In the genomic region with DNA sequence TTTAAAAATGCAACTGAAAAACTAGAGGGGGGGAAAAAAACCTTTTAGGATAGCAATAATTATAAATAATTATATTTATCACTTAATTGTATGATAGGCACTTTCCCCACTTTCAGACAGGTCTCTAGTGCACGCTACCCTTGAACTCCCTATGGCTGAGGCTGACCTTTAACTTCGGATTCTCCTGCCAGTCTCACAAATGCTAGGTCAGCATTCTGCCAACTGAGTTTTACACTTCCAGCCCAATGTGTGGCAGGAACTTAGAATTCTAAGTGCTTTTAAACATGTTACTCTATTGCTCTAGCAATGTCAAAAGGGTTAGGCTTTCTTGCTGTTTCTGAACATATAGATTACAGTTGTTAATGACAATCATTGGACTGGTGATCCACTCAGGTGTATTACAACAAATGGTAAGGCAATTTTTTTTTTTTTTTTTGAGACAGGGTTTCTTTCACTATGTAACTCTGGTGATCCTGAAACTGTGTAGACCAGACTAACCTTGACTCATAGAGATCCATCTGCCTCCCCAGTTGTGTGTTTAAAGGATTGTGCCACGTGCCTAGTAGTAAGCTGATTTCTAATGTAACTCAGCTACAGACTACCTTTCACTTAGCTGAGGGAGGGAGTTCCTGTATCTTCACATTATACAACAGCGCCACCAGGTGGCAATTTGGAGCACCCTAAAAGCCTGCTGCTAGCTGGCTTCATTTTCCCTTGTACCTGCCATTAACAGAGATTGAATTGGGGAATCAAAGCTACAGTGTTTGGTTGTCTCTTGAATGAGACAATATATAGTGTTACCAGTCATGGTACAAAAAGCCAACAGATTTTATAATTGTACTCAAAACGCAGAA, we compare ENCODE assay signal across 1 mouse cellular context.
TF ChIP-seq lines count a peak whose summit lies in the region.

No protein-coding gene starts in this region.

TF ChIP-seq in CH12.LX, 34 proteins besides CTCF, POLR2A, EP300 and RAD21 (continued from another document):
- no peak for TF ChIP-seq POLR2AphosphoS2 (IDR thresholded peaks at IDR 0.05; ENCODE audit: low read depth, low read length)
- peak; percentile 72; the same call in 1 of the 2 replicates for TF ChIP-seq MYC (IDR thresholded peaks at IDR 0.05; ENCODE audit: low read depth, low read length)
- no peak for TF ChIP-seq CHD1 (IDR thresholded peaks at IDR 0.05; ENCODE audit: low read depth, low read length)
- TF ChIP-seq CHD2 (IDR thresholded peaks at IDR 0.05; ENCODE audit: low read length) = no peak
- no peak for TF ChIP-seq SIN3A (IDR thresholded peaks at IDR 0.05; ENCODE audit: low read length)
- peak; percentile 81 for TF ChIP-seq SMC3 (IDR thresholded peaks at IDR 0.05; ENCODE audit: low read depth, low read length)
- TF ChIP-seq HCFC1 (IDR thresholded peaks at IDR 0.05; ENCODE audit: low read depth, low read length) = no peak
- TF ChIP-seq JUND (conservative IDR thresholded peaks at IDR 0.05; ENCODE audit: low read depth, low read length) = no peak
- TF ChIP-seq ETS1 (conservative IDR thresholded peaks at IDR 0.05; ENCODE audit: low read depth, low read length) = no peak
- peak; percentile 55; the same call in 1 of the 2 replicates for TF ChIP-seq MXI1 (IDR thresholded peaks at IDR 0.05; ENCODE audit: low read depth, low read length)
- TF ChIP-seq USF2 (conservative IDR thresholded peaks at IDR 0.05; ENCODE audit: low read depth, low read length) = no peak
- peak; percentile 20; the same call in 1 of the 2 replicates for TF ChIP-seq ZC3H11A (IDR thresholded peaks at IDR 0.05; ENCODE audit: low read depth, low read length)
- TF ChIP-seq USF1 (IDR thresholded peaks at IDR 0.05; ENCODE audit: low read depth, low read length) = no peak
- no peak for TF ChIP-seq MEF2A (IDR thresholded peaks at IDR 0.05; ENCODE audit: borderline replicate concordance, low read depth, low read length)
- TF ChIP-seq ZMIZ1 (IDR thresholded peaks at IDR 0.05; ENCODE audit: low read depth, low read length) = no peak
- TF ChIP-seq NELFE (IDR thresholded peaks at IDR 0.05; ENCODE audit: low read depth, low read length) = 0 out of 2 replicates have a peak, but pooled peaks have one; percentile 28
